Comparison of ENCODE assay signal across 28 mouse cellular contexts in genomic region chr8:82372846-82373245, GRCm38 (mm10).
"Had no signal": no experiment of that assay in that cellular context is flagged by ENCODE, and none has a peak within 500 bp of the region (broad histone marks: within the 10 kb centered on the region; RNA-seq: fewer than 3 reads in every experiment).

No protein-coding gene starts in this region.

- H3K36me3 ChIP-seq: hindbrain, embryonic 10.5 days; hindbrain, embryonic 12.5 days; intestine, embryonic 15.5 days; kidney, embryonic 15.5 days; limb, embryonic 12.5 days; liver, embryonic 13.5 days; liver, embryonic 15.5 days had no signal

- H3K4me3 ChIP-seq: gastrocnemius, adult 2 months; heart, embryonic 10.5 days; heart, embryonic 12.5 days; hindbrain, embryonic 10.5 days; hindbrain, embryonic 12.5 days; intestine, embryonic 15.5 days; kidney, embryonic 15.5 days; limb, embryonic 12.5 days; liver, embryonic 13.5 days; liver, embryonic 15.5 days had no signal

- H3K4me1 ChIP-seq: heart, embryonic 10.5 days; hindbrain, embryonic 10.5 days; hindbrain, embryonic 12.5 days; intestine, embryonic 15.5 days; kidney, embryonic 15.5 days; limb, embryonic 12.5 days; liver, embryonic 15.5 days had no signal

- H3K4me2 ChIP-seq: heart, embryonic 12.5 days; hindbrain, embryonic 12.5 days; hindbrain, embryonic 14.5 days; intestine, embryonic 15.5 days; kidney, embryonic 15.5 days; limb, embryonic 12.5 days; liver, embryonic 11.5 days; liver, embryonic 13.5 days; liver, embryonic 15.5 days had no signal

- H3K9me3 ChIP-seq: heart, embryonic 10.5 days; heart, embryonic 12.5 days; hindbrain, embryonic 10.5 days; hindbrain, embryonic 12.5 days; intestine, embryonic 15.5 days; kidney, embryonic 15.5 days; limb, embryonic 12.5 days; liver, embryonic 13.5 days; liver, embryonic 15.5 days had no signal

- ATAC-seq: hindbrain, embryonic 16.5 days; inflammation-experienced regulatory T-cells, adult 6 months; intestine, embryonic 15.5 days had no signal

- H3K9ac ChIP-seq: heart, embryonic 12.5 days; hindbrain, embryonic 12.5 days; hindbrain, embryonic 14.5 days; intestine, embryonic 15.5 days; kidney, embryonic 15.5 days; limb, embryonic 12.5 days; liver, embryonic 13.5 days; liver, embryonic 15.5 days had no signal

- H3K27ac ChIP-seq: gastrocnemius, adult 2 months; heart, embryonic 10.5 days; hindbrain, embryonic 10.5 days; hindbrain, embryonic 12.5 days; hindbrain, embryonic 14.5 days; intestine, embryonic 15.5 days; kidney, embryonic 15.5 days; kidney, postnatal 0 days; limb, embryonic 12.5 days; liver, embryonic 13.5 days; liver, embryonic 15.5 days had no signal

- DNase-seq: gastrocnemius, adult 2 months; gastrocnemius, postnatal 10 days; gastrocnemius, postnatal 25 days; heart, adult 18-20 months; heart, postnatal 10 days; heart, postnatal 4 days; kidney, adult 18-20 months; kidney, adult 9 months; kidney, postnatal 14 days; kidney, postnatal 36 days; layer of hippocampus, adult 9-11 months; layer of hippocampus, postnatal 36 days; left cerebral cortex, postnatal 4 days; liver; liver, embryonic 13.5 days had no signal

- H3K27me3 ChIP-seq: heart, embryonic 12.5 days; hindbrain, embryonic 12.5 days; intestine, embryonic 15.5 days; kidney, embryonic 15.5 days; limb, embryonic 12.5 days; liver, embryonic 13.5 days; liver, embryonic 15.5 days had no signal
